Comparison of ENCODE assay signal across 21 mouse cellular contexts in genomic region chr15:100417854-100418450, GRCm38 (mm10). TPM values are rescaled to one million over a fixed set of nuclear protein-coding genes. Genes with fewer than 3 reads are reported as not detected.
DNase-seq lines count a peak whose midpoint lies in the region; ATAC-seq and TF ChIP-seq lines count a peak whose summit lies in the region.
"Had no signal": no experiment of that assay in that cellular context is flagged by ENCODE, and none has a peak within 500 bp of the region (broad histone marks: within the 10 kb centered on the region; RNA-seq: fewer than 3 reads in every experiment).

No protein-coding gene starts in this region.

- no peak overlapping the region for H3K4me2 ChIP-seq in kidney, embryonic 14.5 days (replicated peaks; ENCODE audit: low read depth, low read length)
- peak overlapping the region; percentile 100 for H3K4me2 ChIP-seq in liver, embryonic 14.5 days (ENCODE audit: low read depth)
- no peak overlapping the region for H3K4me2 ChIP-seq in neural tube, embryonic 15.5 days
- H3K4me2 ChIP-seq: embryonic facial prominence, embryonic 13.5 days; heart, embryonic 15.5 days; neural tube, embryonic 13.5 days had no signal

- in situ Hi-C loops in ES-E14 (cut with MboI; ENCODE audit: low sequenced_read_pairs in 2 of 2, unreplicated experiment in 2 of 2), result no loop called here

- 70% methylated on average over 9 of the region's 9 CpGs for WGBS in kidney, embryonic 14.5 days
- WGBS in liver, embryonic 14.5 days (ENCODE audit: insufficient replicate concordance), result 59% methylated on average over 9 of the region's 9 CpGs
- 90% methylated on average over 9 of the region's 9 CpGs for WGBS in neural tube, embryonic 15.5 days

- ATAC-seq in kidney, embryonic 14.5 days (ENCODE audit: low FRiP score, low TSS enrichment), result no peak
- no peak for ATAC-seq in liver, embryonic 14.5 days (ENCODE audit: insufficient read depth)
- ATAC-seq in neural tube, embryonic 15.5 days (ENCODE audit: low FRiP score), result no peak
- ATAC-seq: forebrain, embryonic 16.5 days; hindbrain, postnatal 0 days had no signal

- no peak overlapping the region for H3K9ac ChIP-seq in kidney, embryonic 14.5 days (ENCODE audit: low read depth, low read length)
- no peak overlapping the region for H3K9ac ChIP-seq in ES-E14 (ENCODE audit: insufficient read depth, low read depth, low read length, poor library complexity, severe bottlenecking)
- peak overlapping the region; percentile 86 for H3K9ac ChIP-seq in liver, embryonic 14.5 days (replicated peaks)
- H3K9ac ChIP-seq in neural tube, embryonic 15.5 days (replicated peaks), result no peak overlapping the region
- H3K9ac ChIP-seq: embryonic facial prominence, embryonic 13.5 days; heart, embryonic 15.5 days; neural tube, embryonic 13.5 days had no signal

- no peaks in the 10 kb centered on the region for H3K36me3 ChIP-seq in kidney, embryonic 14.5 days (ENCODE audit: control insufficient read depth, insufficient read depth, low read length)
- no peaks in the 10 kb centered on the region for H3K36me3 ChIP-seq in ES-E14 (ENCODE audit: control insufficient read depth, insufficient read depth, low read length, poor library complexity, severe bottlenecking)
- peaks cover 12% of the 10 kb centered on the region for H3K36me3 ChIP-seq in liver, embryonic 14.5 days (replicated peaks; ENCODE audit: control insufficient read depth, insufficient read depth, low read depth)
- H3K36me3 ChIP-seq in neural tube, embryonic 15.5 days, result 0 out of 2 replicates have a peak, but pooled peaks cover 3% of the 10 kb centered on the region
- H3K36me3 ChIP-seq: embryonic facial prominence, embryonic 13.5 days; heart, embryonic 15.5 days; neural tube, embryonic 13.5 days had no signal

- H3K4me1 ChIP-seq in kidney, embryonic 14.5 days (ENCODE audit: control insufficient read depth, insufficient read depth, low read length), result peaks cover 34% of the 10 kb centered on the region
- H3K4me1 ChIP-seq in ES-E14 (ENCODE audit: control insufficient read depth in 2 of 2, insufficient read depth in 2 of 2, low read length in 2 of 2, poor library complexity in 1 of 2), result peaks cover 3 to 8% of the 10 kb centered on the region in 2 experiments; a peak in 2 of 4 replicates
- peaks cover 42 to 68% of the 10 kb centered on the region in 2 experiments for H3K4me1 ChIP-seq in liver, embryonic 14.5 days (replicated peaks; ENCODE audit: control insufficient read depth in 2 of 2, insufficient read depth in 2 of 2, low read length in 1 of 2)
- H3K4me1 ChIP-seq in neural tube, embryonic 15.5 days, result peaks cover 38% of the 10 kb centered on the region

- no peaks in the 10 kb centered on the region for H3K9me3 ChIP-seq in kidney, embryonic 14.5 days (ENCODE audit: control insufficient read depth, low read length)
- H3K9me3 ChIP-seq in ES-E14 (ENCODE audit: control insufficient read depth, insufficient read depth, low read depth, low read length), result no peaks in the 10 kb centered on the region
- H3K9me3 ChIP-seq in liver, embryonic 14.5 days (ENCODE audit: control insufficient read depth, low read length), result no peaks in the 10 kb centered on the region
- H3K9me3 ChIP-seq in neural tube, embryonic 15.5 days (replicated peaks), result no peaks in the 10 kb centered on the region
- H3K9me3 ChIP-seq: embryonic facial prominence, embryonic 13.5 days; heart, embryonic 15.5 days; neural tube, embryonic 13.5 days had no signal

- TF ChIP-seq EP300 in liver, embryonic 14.5 days (IDR thresholded peaks at IDR 0.05; ENCODE audit: low read depth), result no peak

- no peak for TF ChIP-seq CTCF in liver, embryonic 14.5 days (IDR thresholded peaks at IDR 0.05; ENCODE audit: low read depth)

- peak overlapping the region; percentile 6; the same call in 1 of the 2 replicates for H3K27ac ChIP-seq in kidney, embryonic 14.5 days (ENCODE audit: low read depth, low read length)
- H3K27ac ChIP-seq in ES-E14 (ENCODE audit: insufficient read depth, low read depth, low read length, poor library complexity, severe bottlenecking), result no peak overlapping the region
- H3K27ac ChIP-seq in liver, embryonic 14.5 days, result peak overlapping the region; percentile 60
- H3K27ac ChIP-seq in neural tube, embryonic 15.5 days (replicated peaks), result no peak overlapping the region
- H3K27ac ChIP-seq: heart, embryonic 15.5 days; hindbrain, postnatal 0 days; layer of hippocampus, adult 2 months; neural tube, embryonic 13.5 days had no signal

- H3K4me3 ChIP-seq in kidney, embryonic 14.5 days (ENCODE audit: low read length), result no peak overlapping the region
- H3K4me3 ChIP-seq in ES-E14 (ENCODE audit: insufficient read depth in 1 of 2, low read depth in 1 of 2, low read length in 2 of 2, poor library complexity in 1 of 2, severe bottlenecking in 1 of 2), result no peak overlapping the region
- peak overlapping the region; percentile 15 to 100; a peak in 3 of 4 replicates for H3K4me3 ChIP-seq in liver, embryonic 14.5 days (ENCODE audit: insufficient read depth in 1 of 2, low read depth in 2 of 2, low read length in 2 of 2)
- H3K4me3 ChIP-seq in neural tube, embryonic 15.5 days (replicated peaks), result no peak overlapping the region
- H3K4me3 ChIP-seq: embryonic facial prominence, embryonic 13.5 days; heart, embryonic 15.5 days; layer of hippocampus, adult 2 months; neural tube, embryonic 13.5 days had no signal

- H3K27me3 ChIP-seq in kidney, embryonic 14.5 days (ENCODE audit: control insufficient read depth, insufficient read depth, low read length), result no peaks in the 10 kb centered on the region
- H3K27me3 ChIP-seq in liver, embryonic 14.5 days (ENCODE audit: control insufficient read depth, insufficient read depth, low read length), result no peaks in the 10 kb centered on the region
- no peaks in the 10 kb centered on the region for H3K27me3 ChIP-seq in neural tube, embryonic 15.5 days (replicated peaks)
- H3K27me3 ChIP-seq: embryonic facial prominence, embryonic 13.5 days; heart, embryonic 15.5 days; neural tube, embryonic 13.5 days had no signal

- peak; percentile 57 for DNase-seq in adrenal gland, adult 2 months
- no peak for DNase-seq in adrenal gland, adult 18-20 months (ENCODE audit: low spot score in 2 of 2)
- DNase-seq in kidney, postnatal 36 days, result no peak
- no peak for DNase-seq in ES-E14 (ENCODE audit: low read depth, low spot score)
- no peak for DNase-seq in liver, embryonic 14.5 days (ENCODE audit: low read depth in 3 of 3, low spot score in 3 of 3)
- no peak for DNase-seq in right cerebral cortex, adult 2 months (ENCODE audit: low spot score in 2 of 2)
- DNase-seq: cerebellum, postnatal 10 days; gastrocnemius, postnatal 14 days; lung, adult 2 months; right cerebral cortex, postnatal 14 days had no signal

TF ChIP-seq in ES-E14, 5 proteins besides CTCF, POLR2A, EP300 and RAD21:
- TF ChIP-seq HCFC1 (IDR thresholded peaks at IDR 0.05; ENCODE audit: borderline replicate concordance, insufficient read depth, low read length) (no peak), MAFK (IDR thresholded peaks at IDR 0.05; ENCODE audit: insufficient read depth, low read depth, low read length) (peak; percentile 62; the same call in 1 of the 2 replicates)
TF ChIP-seq in ES-E14: peak in this region for 1.

RNA-seq across cellular contexts. Expression of gene Gm5475, which starts 4.0 kb away (rescaled TPM):
- total RNA-seq in adrenal gland, adult 2 months (2021), result not detected
- 0.06 and 0.19 TPM in 2 replicates for polyA plus RNA-seq in adrenal gland, adult 2 months (2012; rRNA removed)
- not detected for total RNA-seq in adrenal gland, adult 18-20 months (2021)
- 0.14 TPM in 1 of 2 replicates, not detected in the other for polyA plus RNA-seq in kidney, embryonic 14.5 days (2014; fragmentation: Nextera tagmentation; extraction: Ambion mirVana)
- 0.11 TPM in 1 of 2 replicates, not detected in the other for total RNA-seq in ES-E14 (2012; rRNA removed)
- 0.01 TPM in 1 of 2 replicates, not detected in the other for polyA plus RNA-seq in liver, embryonic 14.5 days (2012; rRNA removed)
- polyA plus RNA-seq in liver, embryonic 14.5 days (2014; fragmentation: Nextera tagmentation; extraction: Ambion mirVana), result 0.05 TPM in 1 of 2 replicates, not detected in the other
- polyA plus RNA-seq in neural tube, embryonic 15.5 days (2015; fragmentation: Nextera tagmentation; extraction: Ambion mirVana), result 0.08 and 0.23 TPM in 2 replicates
- total RNA-seq: gastrocnemius, postnatal 14 days; hindbrain, postnatal 0 days; layer of hippocampus, adult 2 months; megakaryocyte, adult 5-6 weeks; midbrain, postnatal 0 days had no signal
- polyA plus RNA-seq: embryonic facial prominence, embryonic 13.5 days; heart, embryonic 15.5 days; lung, adult 2 months had no signal

RNA-seq across cellular contexts. Expression of gene Slc11a2, which starts 6.9 kb away (rescaled TPM):
- 100 to 1,000 TPM; 116 to 132 TPM for total RNA-seq in adrenal gland, adult 2 months (2021)
- polyA plus RNA-seq in adrenal gland, adult 2 months (2012; rRNA removed), result 55.2 and 65.0 TPM in 2 replicates
- 100 to 1,000 TPM; 110 to 132 TPM for total RNA-seq in adrenal gland, adult 18-20 months (2021)
- polyA plus RNA-seq in kidney, embryonic 14.5 days (2014; fragmentation: Nextera tagmentation; extraction: Ambion mirVana), result 16.4 and 22.6 TPM in 2 replicates
- 59.8 and 67.1 TPM in 2 replicates for total RNA-seq in ES-E14 (2012; rRNA removed)
- 38.4 and 40.8 TPM in 2 replicates for polyA plus RNA-seq in liver, embryonic 14.5 days (2012; rRNA removed)
- 37.7 and 38.4 TPM in 2 replicates for polyA plus RNA-seq in liver, embryonic 14.5 days (2014; fragmentation: Nextera tagmentation; extraction: Ambion mirVana)
- polyA plus RNA-seq in neural tube, embryonic 15.5 days (2015; fragmentation: Nextera tagmentation; extraction: Ambion mirVana), result 23.5 and 24.2 TPM in 2 replicates

RNA-seq across cellular contexts. Expression of gene Letmd1, which starts 50.9 kb away (rescaled TPM):
- total RNA-seq in adrenal gland, adult 2 months (2021), result 100 to 1,000 TPM; 172 to 181 TPM
- polyA plus RNA-seq in adrenal gland, adult 2 months (2012; rRNA removed), result 118 and 132 TPM in 2 replicates
- total RNA-seq in adrenal gland, adult 18-20 months (2021), result 100 to 1,000 TPM; 147 to 279 TPM
- polyA plus RNA-seq in kidney, embryonic 14.5 days (2014; fragmentation: Nextera tagmentation; extraction: Ambion mirVana), result 19.2 and 25.4 TPM in 2 replicates
- total RNA-seq in ES-E14 (2012; rRNA removed), result 7.8 and 11.2 TPM in 2 replicates
- 15.2 and 18.1 TPM in 2 replicates for polyA plus RNA-seq in liver, embryonic 14.5 days (2012; rRNA removed)
- polyA plus RNA-seq in liver, embryonic 14.5 days (2014; fragmentation: Nextera tagmentation; extraction: Ambion mirVana), result 9.5 and 10.6 TPM in 2 replicates
- 50.6 and 57.2 TPM in 2 replicates for polyA plus RNA-seq in neural tube, embryonic 15.5 days (2015; fragmentation: Nextera tagmentation; extraction: Ambion mirVana)

RNA-seq across cellular contexts. Expression of gene Higd1c, which starts 53.6 kb away (rescaled TPM):
- total RNA-seq in adrenal gland, adult 2 months (2021), result under 1 TPM in 1 of 2 experiments, not detected in 1; 0.69 TPM
- 0.28 TPM in 1 of 2 replicates, not detected in the other for polyA plus RNA-seq in adrenal gland, adult 2 months (2012; rRNA removed)
- total RNA-seq in adrenal gland, adult 18-20 months (2021), result not detected
- polyA plus RNA-seq in kidney, embryonic 14.5 days (2014; fragmentation: Nextera tagmentation; extraction: Ambion mirVana), result 0.77 TPM in 1 of 2 replicates, not detected in the other
- total RNA-seq in ES-E14 (2012; rRNA removed), result not detected in 2 replicates
- polyA plus RNA-seq in liver, embryonic 14.5 days (2012; rRNA removed), result not detected in 2 replicates
- not detected in 2 replicates for polyA plus RNA-seq in liver, embryonic 14.5 days (2014; fragmentation: Nextera tagmentation; extraction: Ambion mirVana)
- polyA plus RNA-seq in neural tube, embryonic 15.5 days (2015; fragmentation: Nextera tagmentation; extraction: Ambion mirVana), result 1.8 TPM in 1 of 2 replicates, not detected in the other
- total RNA-seq: gastrocnemius, postnatal 14 days; hindbrain, postnatal 0 days; layer of hippocampus, adult 2 months; left cerebral cortex, postnatal 10 days; megakaryocyte, adult 5-6 weeks; midbrain, postnatal 0 days had no signal
- polyA plus RNA-seq: embryonic facial prominence, embryonic 13.5 days; forebrain, embryonic 16.5 days; heart, embryonic 15.5 days; hindbrain, postnatal 0 days; lung, adult 2 months; midbrain, postnatal 0 days had no signal

Comparison
In these comparisons a context has a peak if more than half of its experiments do, and no peak if none do; other contexts are left out.
1. H3K27ac ChIP-seq: peak in kidney, embryonic 14.5 days (single experiment) and liver, embryonic 14.5 days (single experiment); none in ES-E14 (single experiment) and neural tube, embryonic 15.5 days (single experiment).
2. H3K4me3 ChIP-seq: peak in liver, embryonic 14.5 days (2 of 2); none in kidney, embryonic 14.5 days (single experiment), ES-E14 (0 of 2) and neural tube, embryonic 15.5 days (single experiment).